9 mouse cellular contexts compared by ENCODE assay signal in the genomic region with DNA sequence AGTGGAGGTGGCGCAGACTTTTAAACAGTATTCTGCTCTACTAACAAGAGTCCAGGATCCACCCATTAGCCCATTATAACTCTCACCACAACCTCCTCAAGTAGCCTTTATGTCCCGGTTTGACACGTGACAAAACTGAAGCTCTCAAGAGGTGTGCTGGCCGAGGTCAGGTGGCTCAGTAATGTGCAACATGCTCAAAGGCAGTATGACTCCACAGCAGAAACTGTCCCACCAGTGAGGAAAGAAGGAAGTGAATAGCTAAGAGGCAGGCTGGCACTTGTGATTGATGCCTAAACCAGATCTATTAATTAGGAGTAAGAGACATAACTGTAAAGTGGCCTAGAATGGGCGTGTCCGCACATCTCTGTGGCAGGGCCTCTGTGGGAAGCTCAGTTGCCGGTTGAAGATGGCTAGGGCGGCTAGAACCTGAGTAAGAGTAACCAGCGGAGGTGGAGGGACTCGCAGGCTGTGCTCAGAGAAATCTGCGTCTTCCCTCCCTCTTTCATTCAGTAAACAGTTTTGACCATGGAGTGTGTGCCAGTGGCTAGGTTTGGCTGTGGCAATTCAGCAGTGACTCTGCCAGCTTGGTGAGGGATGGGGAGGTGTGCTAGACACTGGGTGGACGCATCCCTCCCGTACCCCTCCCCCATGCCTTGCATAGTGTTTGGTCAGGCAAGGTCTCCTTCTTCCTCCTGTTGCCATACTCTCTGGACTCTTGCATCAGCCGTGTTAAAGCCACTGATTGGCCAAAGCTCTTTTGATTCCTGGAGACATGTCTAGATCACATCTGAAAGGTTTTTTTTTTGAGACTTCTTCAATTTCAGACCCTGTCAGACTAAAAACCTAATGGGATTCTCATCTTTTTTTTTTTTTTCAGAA. TPM values are rescaled to one million over a fixed set of nuclear protein-coding genes. Genes with fewer than 3 reads are reported as not detected.
A peak's percentile ranks its signal among the peaks of the same experiment; 100 is the strongest.
DNase-seq lines count a peak whose midpoint lies in the region; ATAC-seq lines count a peak whose summit lies in the region.
"Had no signal": no experiment of that assay in that cellular context is flagged by ENCODE, and none has a peak within 500 bp of the region (broad histone marks: within the 10 kb centered on the region; RNA-seq: fewer than 3 reads in every experiment).

No protein-coding gene starts in this region.

- H3K4me3 ChIP-seq in limb, embryonic 10.5 days: no peak overlapping the region; the same call in 1 of the 2 replicates

- H3K27me3 ChIP-seq in limb, embryonic 10.5 days (ENCODE audit: low read depth, poor library complexity, severe bottlenecking): no peaks in the 10 kb centered on the region
- H3K27me3 ChIP-seq: lung, embryonic 15.5 days had no signal

- 32% methylated on average over 14 of the region's 14 CpGs for WGBS in limb, embryonic 10.5 days

- peak; percentile 56 for DNase-seq in adrenal gland, adult 2 months
- no peak for DNase-seq in adrenal gland, postnatal 4 days (ENCODE audit: low spot score in 2 of 2)
- DNase-seq in lung, adult 18-20 months: peak; percentile 53 to 73
- no peak for DNase-seq in lung, postnatal 14 days
- peak; percentile 38 for DNase-seq in limb, embryonic 10.5 days (ENCODE audit: low spot score)
- peak; percentile 35 for DNase-seq in retina, embryonic 14.5 days (ENCODE audit: low spot score)
- DNase-seq in layer of hippocampus, adult 18-20 months (ENCODE audit: low spot score in 2 of 2): no peak

- ATAC-seq in megakaryocyte-erythroid progenitor cell, adult 5-6 weeks (replicated peaks; ENCODE audit: low FRiP score, low TSS enrichment, poor library complexity, severe bottlenecking): no peak

- peaks cover 31% of the 10 kb centered on the region for H3K4me1 ChIP-seq in limb, embryonic 10.5 days

- H3K27ac ChIP-seq in limb, embryonic 10.5 days: no peak overlapping the region

- no peaks in the 10 kb centered on the region for H3K36me3 ChIP-seq in limb, embryonic 10.5 days
- H3K36me3 ChIP-seq: lung, embryonic 15.5 days had no signal

- no peaks in the 10 kb centered on the region for H3K9me3 ChIP-seq in limb, embryonic 10.5 days (replicated peaks)
- H3K9me3 ChIP-seq: lung, embryonic 15.5 days had no signal

RNA-seq across cellular contexts. Expression of gene Sesn2, which starts 3.3 kb away (rescaled TPM):
- total RNA-seq in adrenal gland, adult 2 months (2021): 10 to 100 TPM; 15.6 to 32.1 TPM
- 16.3 and 20.1 TPM in 2 replicates for polyA plus RNA-seq in adrenal gland, adult 2 months (2012; rRNA removed)
- total RNA-seq in adrenal gland, postnatal 4 days (2021): 10 to 100 TPM; 12.5 to 14.3 TPM
- polyA plus RNA-seq in limb, embryonic 10.5 days (2016; fragmentation: Nextera tagmentation; extraction: Ambion mirVana): 10.9 and 11.7 TPM in 2 replicates
- 7.3 and 9.3 TPM in 2 replicates for total RNA-seq in megakaryocyte-erythroid progenitor cell, adult 5-6 weeks (2014; fragmentation: Nextera tagmentation)
- 2.6 and 3.8 TPM in 2 replicates for total RNA-seq in megakaryocyte-erythroid progenitor cell, adult 5-6 weeks (2017)
- total RNA-seq in layer of hippocampus, adult 18-20 months (2021): 10 to 100 TPM; 14.4 to 16.8 TPM

RNA-seq across cellular contexts. Expression of gene Atpif1, which starts 19.8 kb away (rescaled TPM):
- 100 to 1,000 TPM; 369 to 456 TPM for total RNA-seq in adrenal gland, adult 2 months (2021)
- polyA plus RNA-seq in adrenal gland, adult 2 months (2012; rRNA removed): 31.5 and 38.6 TPM in 2 replicates
- 100 to 1,000 TPM; 533 to 549 TPM for total RNA-seq in adrenal gland, postnatal 4 days (2021)
- polyA plus RNA-seq in limb, embryonic 10.5 days (2016; fragmentation: Nextera tagmentation; extraction: Ambion mirVana): 1,005 and 1,007 TPM in 2 replicates
- total RNA-seq in megakaryocyte-erythroid progenitor cell, adult 5-6 weeks (2014; fragmentation: Nextera tagmentation): 1,479 and 1,723 TPM in 2 replicates
- total RNA-seq in megakaryocyte-erythroid progenitor cell, adult 5-6 weeks (2017): 2,914 and 3,482 TPM in 2 replicates
- total RNA-seq in layer of hippocampus, adult 18-20 months (2021): 100 to 1,000 TPM; 426 to 434 TPM

RNA-seq across cellular contexts. Expression of gene Dnajc8, which starts 21.7 kb away (rescaled TPM):
- 100 to 1,000 TPM in 1 of 2 experiments, 10 to 100 TPM in 1; 93.2 to 112 TPM for total RNA-seq in adrenal gland, adult 2 months (2021)
- polyA plus RNA-seq in adrenal gland, adult 2 months (2012; rRNA removed): 8.5 and 11.2 TPM in 2 replicates
- 100 to 1,000 TPM; 110 to 116 TPM for total RNA-seq in adrenal gland, postnatal 4 days (2021)
- 213 and 229 TPM in 2 replicates for polyA plus RNA-seq in limb, embryonic 10.5 days (2016; fragmentation: Nextera tagmentation; extraction: Ambion mirVana)
- total RNA-seq in megakaryocyte-erythroid progenitor cell, adult 5-6 weeks (2014; fragmentation: Nextera tagmentation): 160 and 183 TPM in 2 replicates
- 481 and 593 TPM in 2 replicates for total RNA-seq in megakaryocyte-erythroid progenitor cell, adult 5-6 weeks (2017)
- total RNA-seq in layer of hippocampus, adult 18-20 months (2021): 10 to 100 TPM; 87.9 to 92.5 TPM

RNA-seq across cellular contexts. Expression of gene Med18, which starts 49.9 kb away (rescaled TPM):
- 1 to 10 TPM; 7.1 to 7.9 TPM for total RNA-seq in adrenal gland, adult 2 months (2021)
- polyA plus RNA-seq in adrenal gland, adult 2 months (2012; rRNA removed): 1.5 and 2.2 TPM in 2 replicates
- 10 to 100 TPM; 13.5 to 13.6 TPM for total RNA-seq in adrenal gland, postnatal 4 days (2021)
- 37.2 and 40.6 TPM in 2 replicates for polyA plus RNA-seq in limb, embryonic 10.5 days (2016; fragmentation: Nextera tagmentation; extraction: Ambion mirVana)
- 21.2 and 23.4 TPM in 2 replicates for total RNA-seq in megakaryocyte-erythroid progenitor cell, adult 5-6 weeks (2014; fragmentation: Nextera tagmentation)
- 8.2 and 16.3 TPM in 2 replicates for total RNA-seq in megakaryocyte-erythroid progenitor cell, adult 5-6 weeks (2017)
- 1 to 10 TPM; 7.9 to 9.7 TPM for total RNA-seq in layer of hippocampus, adult 18-20 months (2021)

RNA-seq across cellular contexts. Expression of gene Ptafr, which starts 50.2 kb away (rescaled TPM):
- total RNA-seq in adrenal gland, adult 2 months (2021): 1 to 10 TPM in 1 of 2 experiments, under 1 TPM in 1; 0.98 to 3.2 TPM
- 1.6 and 2.2 TPM in 2 replicates for polyA plus RNA-seq in adrenal gland, adult 2 months (2012; rRNA removed)
- total RNA-seq in adrenal gland, postnatal 4 days (2021): 1 to 10 TPM; 2.1 to 2.4 TPM
- 0.20 and 0.25 TPM in 2 replicates for polyA plus RNA-seq in limb, embryonic 10.5 days (2016; fragmentation: Nextera tagmentation; extraction: Ambion mirVana)
- total RNA-seq in megakaryocyte-erythroid progenitor cell, adult 5-6 weeks (2014; fragmentation: Nextera tagmentation): not detected in 2 replicates
- total RNA-seq in megakaryocyte-erythroid progenitor cell, adult 5-6 weeks (2017): 0.23 TPM in 1 of 2 replicates, not detected in the other
- total RNA-seq in layer of hippocampus, adult 18-20 months (2021): 1 to 10 TPM; 1.3 to 1.5 TPM

Comparison
In these comparisons a context has a peak if more than half of its experiments do, and no peak if none do; other contexts are left out.
1. DNase-seq: peak in adrenal gland, adult 2 months (single experiment), lung, adult 18-20 months (2 of 2), limb, embryonic 10.5 days (single experiment) and retina, embryonic 14.5 days (single experiment); none in adrenal gland, postnatal 4 days (0 of 2), lung, postnatal 14 days (single experiment) and layer of hippocampus, adult 18-20 months (0 of 2).